Mouse (Mus musculus) kidney, adult 2 months (tissue): ENCODE results near the gene Olfr122. TPM values are rescaled to one million over a fixed set of nuclear protein-coding genes. Genes with fewer than 3 reads are reported as not detected.

ENCODE experiments used
- DNase-seq: peaks from one replicate; pipeline ENCODE4 v3.0.0; 2021
- H3K27ac ChIP-seq: fragments of 200-500 bp; 2 replicates; pipeline ENCODE4 v1.5.1; 2012; ENCODE audit warnings: low read depth, low read length, control low read depth, inconsistent platforms; ENCODE audit not compliant: insufficient read depth
- H3K27me3 ChIP-seq: fragments of 200-500 bp; replicated peaks from 2 replicates; pipeline ENCODE4 v1.6.1; 2012; ENCODE audit warnings: mild to moderate bottlenecking, moderate library complexity, low read length, inconsistent platforms; ENCODE audit not compliant: control insufficient read depth, insufficient read depth
- H3K36me3 ChIP-seq: fragments of 200-500 bp; 2 replicates; pipeline ENCODE4 v1.6.1; 2012; ENCODE audit warnings: mild to moderate bottlenecking, moderate library complexity, low read length, inconsistent platforms; ENCODE audit not compliant: control insufficient read depth, insufficient read depth
- H3K4me1 ChIP-seq: fragments of 200-500 bp; 2 replicates; pipeline ENCODE4 v1.6.1; 2011; ENCODE audit warnings: low read length; ENCODE audit not compliant: control insufficient read depth, insufficient read depth
- H3K4me3 ChIP-seq: fragments of 200-500 bp; 2 replicates; pipeline ENCODE4 v1.5.1; 2011; ENCODE audit warnings: mild to moderate bottlenecking, low read depth, low read length, control low read depth; ENCODE audit not compliant: insufficient read depth
- CTCF ChIP-seq: fragments of 200-500 bp; conservative IDR thresholded peaks from 2 replicates; pipeline ENCODE4 v1.5.1; 2011; ENCODE audit warnings: low read depth, mild to moderate bottlenecking, control low read depth, low read length, moderate library complexity, mixed read lengths; ENCODE audit not compliant: insufficient read depth, insufficient read length
- POLR2A ChIP-seq: fragments of 200-500 bp; IDR thresholded peaks from one replicate; pipeline ENCODE4 v1.6.1; 2011; ENCODE audit warnings: low read depth, low read length, control low read depth
- WGBS: fragments of 180-500 bp; shearing (Covaris S2); methylation state at CpG from one replicate; pipeline ENCODE4 v1.1.7; 2018; 5-methylcytosine and 5-hydroxymethylcytosine counted together
- polyA plus RNA-seq: library from polyadenylated mRNA; depleted of rRNA; stranded (reverse); fragments of >200 nt; gene quantifications from 2 replicates; pipeline ENCODE4 v1.2.3, GENCODE M21; 2012; rRNA removed

Gene Olfr122
- polyA plus RNA-seq: not detected in 2 replicates

GRCm38 (mm10) chr17:37768307-37768706 is at the start of gene Olfr122:
TSS of gene Olfr122 (plus strand) at chr17:37768607.
- TF ChIP-seq CTCF (no peak), POLR2A (no peak)
- H3K27me3 ChIP-seq: no peaks in the 10 kb centered on the region
- no peak within 1 kb of the TSS for H3K4me3 ChIP-seq
- no peak for DNase-seq
- no peaks in the 10 kb centered on the region for H3K36me3 ChIP-seq
- WGBS: 78% methylated on average over 4 of the region's 4 CpGs
- no peaks in the 10 kb centered on the region for H3K4me1 ChIP-seq
- H3K27ac ChIP-seq: no peak within 1 kb of the TSS

GRCm38 (mm10) chr17:37721508-37721907 is 46.9 kb upstream of the Olfr122 start, which contains the start of gene Olfr120:
TSS of gene Olfr120 (plus strand) at chr17:37721808.
- no peaks in the 10 kb centered on the region for H3K4me1 ChIP-seq
- no peaks in the 10 kb centered on the region for H3K27me3 ChIP-seq
- no peak for DNase-seq
- 62% methylated on average over 1 of the region's 1 CpGs for WGBS
- H3K4me3 ChIP-seq: no peak within 1 kb of the TSS
- no peaks in the 10 kb centered on the region for H3K36me3 ChIP-seq
- TF ChIP-seq POLR2A: no peak
- no peak for TF ChIP-seq CTCF
- no peak within 1 kb of the TSS for H3K27ac ChIP-seq

GRCm38 (mm10) chr17:37738070-37738469 is 30.3 kb upstream of the Olfr122 start:
- 50% methylated on average over 7 of the region's 7 CpGs for WGBS
- TF ChIP-seq POLR2A: no peak
- no peak for TF ChIP-seq CTCF
- H3K27me3 ChIP-seq: no peaks in the 10 kb centered on the region
- H3K36me3 ChIP-seq: no peaks in the 10 kb centered on the region
- H3K4me1 ChIP-seq: no peaks in the 10 kb centered on the region
- H3K27ac ChIP-seq: no peak overlapping the region
- no peak overlapping the region for H3K4me3 ChIP-seq
- no peak for DNase-seq

- no peaks in the 10 kb centered on the region for H3K36me3 ChIP-seq
- no peak for DNase-seq
- no peak within 1 kb of the TSS for H3K27ac ChIP-seq
- 95% methylated on average over 2 of the region's 2 CpGs for WGBS
- TF ChIP-seq POLR2A (no peak), CTCF (no peak)
- no peak within 1 kb of the TSS for H3K4me3 ChIP-seq
- H3K27me3 ChIP-seq: no peaks in the 10 kb centered on the region
- no peaks in the 10 kb centered on the region for H3K4me1 ChIP-seq
These were observed 24.8 kb downstream of the Olfr122 start, which contains the start of gene Olfr123 for GRCm38 (mm10) chr17:37793229-37793628. TSS of gene Olfr123 (plus strand) at chr17:37793529.

GRCm38 (mm10) chr17:37799588-37799987 is 31.2 kb downstream of the Olfr122 start, which contains the start of gene Olfr124:
TSS of gene Olfr124 (plus strand) at chr17:37799888.
- no peak for TF ChIP-seq CTCF
- no peak for DNase-seq
- 78% methylated on average over 3 of the region's 3 CpGs for WGBS
- no peaks in the 10 kb centered on the region for H3K4me1 ChIP-seq
- no peaks in the 10 kb centered on the region for H3K36me3 ChIP-seq
- no peak within 1 kb of the TSS for H3K27ac ChIP-seq
- H3K4me3 ChIP-seq: no peak within 1 kb of the TSS
- H3K27me3 ChIP-seq: no peaks in the 10 kb centered on the region

Other genes with a start within 250 kb of the Olfr122 start
- not detected in 2 replicates for gene Olfr112, start 199.2 kb upstream of the Olfr122 start, polyA plus RNA-seq
- not detected in 2 replicates for gene Olfr113, start 190.9 kb upstream of the Olfr122 start, polyA plus RNA-seq
- gene Olfr114, start 175.9 kb upstream of the Olfr122 start, polyA plus RNA-seq: not detected in 2 replicates
- not detected in 2 replicates for gene Olfr115, start 141.5 kb upstream of the Olfr122 start, polyA plus RNA-seq
- not detected in 2 replicates for gene Olfr116, start 141.4 kb upstream of the Olfr122 start, polyA plus RNA-seq
- not detected in 2 replicates for gene Olfr117, start 104.8 kb upstream of the Olfr122 start, polyA plus RNA-seq
- not detected in 2 replicates for gene Olfr118, start 101.6 kb upstream of the Olfr122 start, polyA plus RNA-seq
- gene Olfr119, start 72.0 kb upstream of the Olfr122 start, polyA plus RNA-seq: not detected in 2 replicates
- gene Olfr120, start 46.8 kb upstream of the Olfr122 start, polyA plus RNA-seq: not detected in 2 replicates
- not detected in 2 replicates for gene Olfr121, start 19.8 kb upstream of the Olfr122 start, polyA plus RNA-seq
- not detected in 2 replicates for gene Olfr123, start 24.9 kb downstream of the Olfr122 start, polyA plus RNA-seq
- gene Olfr124, start 31.3 kb downstream of the Olfr122 start, polyA plus RNA-seq: not detected in 2 replicates
- gene Olfr125, start 64.3 kb downstream of the Olfr122 start, polyA plus RNA-seq: not detected in 2 replicates
- not detected in 2 replicates for gene Olfr126, start 78.9 kb downstream of the Olfr122 start, polyA plus RNA-seq
- gene Olfr127, start 131.8 kb downstream of the Olfr122 start, polyA plus RNA-seq: not detected in 2 replicates
- not detected in 2 replicates for gene Olfr128, start 151.9 kb downstream of the Olfr122 start, polyA plus RNA-seq
- not detected in 2 replicates for gene Olfr761, start 184.5 kb downstream of the Olfr122 start, polyA plus RNA-seq